Mouse (Mus musculus) thymus, adult 2 months (tissue): ENCODE measurements around the gene Dmxl2. TPM values are rescaled to one million over a fixed set of nuclear protein-coding genes. Genes with fewer than 3 reads are reported as not detected.

Experiments
- DNase-seq: peaks from one replicate; pipeline ENCODE4 v3.0.0; 2021
- H3K27ac ChIP-seq: fragments of 200-500 bp; 2 replicates; pipeline ENCODE4 v1.5.1; 2012; ENCODE audit warnings: low read length, control low read depth; ENCODE audit not compliant: control insufficient read depth, insufficient read depth
- H3K27me3 ChIP-seq: fragments of 200-500 bp; 2 replicates; pipeline ENCODE4 v1.6.1; 2012; ENCODE audit warnings: mild to moderate bottlenecking, low read length, moderate library complexity, mixed read lengths; ENCODE audit not compliant: control insufficient read depth, insufficient read depth
- H3K36me3 ChIP-seq: fragments of 200-500 bp; 2 replicates; pipeline ENCODE4 v1.6.1; 2012; ENCODE audit warnings: mild to moderate bottlenecking, low read length, moderate library complexity; ENCODE audit not compliant: control insufficient read depth, insufficient read depth
- H3K4me1 ChIP-seq: fragments of 200-500 bp; replicated peaks from 2 replicates; pipeline ENCODE4 v1.6.1; 2012; ENCODE audit warnings: low read length; ENCODE audit not compliant: control insufficient read depth, insufficient read depth
- H3K4me3 ChIP-seq: fragments of 200-500 bp; 2 replicates; pipeline ENCODE4 v1.5.1; 2012; ENCODE audit warnings: mild to moderate bottlenecking, low read length, control low read depth, moderate library complexity; ENCODE audit not compliant: control insufficient read depth, insufficient read depth
- CTCF ChIP-seq: fragments of 200-500 bp; IDR thresholded peaks from 2 replicates; pipeline ENCODE4 v1.5.1; 2012; ENCODE audit warnings: mild to moderate bottlenecking, control low read depth, low read length, moderate library complexity, borderline replicate concordance; ENCODE audit not compliant: control insufficient read depth, poor library complexity, insufficient read depth; ENCODE audit errors: extremely low read depth
- POLR2A ChIP-seq: fragments of 200-500 bp; IDR thresholded peaks from 2 replicates; pipeline ENCODE4 v1.6.1; 2012; ENCODE audit warnings: mild to moderate bottlenecking, low read length, control low read depth, moderate library complexity; ENCODE audit not compliant: control insufficient read depth, poor library complexity, insufficient read depth; ENCODE audit errors: extremely low read depth
- WGBS: fragments of 180-500 bp; shearing (Covaris S2); methylation state at CpG from one replicate; pipeline ENCODE4 v1.1.7; 2018; 5-methylcytosine and 5-hydroxymethylcytosine counted together
- polyA plus RNA-seq: library from polyadenylated mRNA; depleted of rRNA; stranded (reverse); fragments of >200 nt; gene quantifications from 2 replicates; pipeline ENCODE4 v1.2.3, GENCODE M21; 2012; rRNA removed

The Dmxl2 gene
- polyA plus RNA-seq, 1 experiment, result 1.0 TPM

DNA sequence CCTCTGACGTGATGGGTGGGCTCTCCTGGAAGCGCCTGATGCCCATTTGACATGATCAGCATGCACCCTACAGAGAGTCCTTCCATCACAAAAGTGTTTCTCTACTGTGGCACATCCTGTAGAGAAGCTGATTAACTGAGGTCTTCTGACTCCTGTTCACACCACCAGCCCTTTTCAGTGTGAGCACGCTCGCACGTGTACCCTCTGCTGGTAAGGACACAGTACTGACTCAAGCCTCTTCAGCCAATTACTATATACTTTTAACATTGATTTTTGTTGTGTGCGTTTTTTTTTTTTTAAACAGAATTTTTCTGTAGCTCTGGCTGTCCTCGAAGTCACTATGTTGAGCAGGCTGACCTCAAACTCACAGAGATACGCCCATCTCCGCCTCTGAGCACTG lies 185.1 kb downstream of the Dmxl2 start:
- H3K4me1 ChIP-seq, result no peaks in the 10 kb centered on the region
- H3K36me3 ChIP-seq, result no peaks in the 10 kb centered on the region
- H3K27me3 ChIP-seq, result no peaks in the 10 kb centered on the region
- 79% methylated on average over 9 of the region's 9 CpGs for WGBS
- H3K27ac ChIP-seq, result no peak overlapping the region
- DNase-seq, result no peak
- no peak for TF ChIP-seq CTCF
- no peak for TF ChIP-seq POLR2A
- no peak overlapping the region for H3K4me3 ChIP-seq

Other genes with a start within 250 kb of the Dmxl2 start
- 0.05 TPM in 2 replicates for gene Cyp19a1, start 233.5 kb downstream of the Dmxl2 start, polyA plus RNA-seq
- gene Gldn, start 215.1 kb downstream of the Dmxl2 start, polyA plus RNA-seq, result 0.19 and 0.27 TPM in 2 replicates
- gene Sh2d7, start 37.4 kb upstream of the Dmxl2 start, polyA plus RNA-seq, result 1.3 and 1.9 TPM in 2 replicates
- gene Cib2, start 58.6 kb upstream of the Dmxl2 start, polyA plus RNA-seq, result 5.8 and 6.4 TPM in 2 replicates
- 44.6 and 50.1 TPM in 2 replicates for gene Idh3a, start 84.7 kb upstream of the Dmxl2 start, polyA plus RNA-seq
- 4.1 and 4.5 TPM in 2 replicates for gene Acsbg1, start 160.2 kb upstream of the Dmxl2 start, polyA plus RNA-seq
- gene Dnaja4, start 197.2 kb upstream of the Dmxl2 start, polyA plus RNA-seq, result 2.5 and 4.5 TPM in 2 replicates
- 42.2 and 49.7 TPM in 2 replicates for gene Wdr61, start 232.9 kb upstream of the Dmxl2 start, polyA plus RNA-seq